ENCODE assay signal across 8 mouse cellular contexts in genomic region chr17:62883476-62884128, GRCm38 (mm10). TPM values are rescaled to one million over a fixed set of nuclear protein-coding genes. Genes with fewer than 3 reads are reported as not detected.
A peak's percentile ranks its signal among the peaks of the same experiment; 100 is the strongest.
DNase-seq lines count a peak whose midpoint lies in the region; ATAC-seq lines count a peak whose summit lies in the region.

No protein-coding gene starts in this region.

- ATAC-seq in kidney, embryonic 15.5 days (replicated peaks; ENCODE audit: low FRiP score), result no peak
- no peak for ATAC-seq in liver, embryonic 15.5 days (ENCODE audit: insufficient read depth)
- ATAC-seq in megakaryocyte progenitor cell, adult 5-6 weeks (replicated peaks; ENCODE audit: poor library complexity), result no peak

- H3K4me2 ChIP-seq in kidney, embryonic 15.5 days, result peak overlapping the region; percentile 97
- H3K4me2 ChIP-seq in liver, embryonic 15.5 days, result peak overlapping the region; percentile 74

- no peaks in the 10 kb centered on the region for H3K27me3 ChIP-seq in heart, embryonic 10.5 days (ENCODE audit: insufficient read depth, poor library complexity, severe bottlenecking)
- no peaks in the 10 kb centered on the region for H3K27me3 ChIP-seq in kidney, embryonic 15.5 days
- peaks cover 79% of the 10 kb centered on the region for H3K27me3 ChIP-seq in liver, embryonic 15.5 days

- WGBS in heart, embryonic 10.5 days, result under 1% methylated on average over 34 of the region's 34 CpGs
- WGBS in kidney, embryonic 15.5 days, result under 1% methylated on average over 34 of the region's 34 CpGs
- under 1% methylated on average over 34 of the region's 34 CpGs for WGBS in liver, embryonic 15.5 days (ENCODE audit: insufficient replicate concordance)

- H3K4me3 ChIP-seq in heart, embryonic 10.5 days, result peak overlapping the region; percentile 81
- H3K4me3 ChIP-seq in kidney, embryonic 15.5 days (replicated peaks), result peak overlapping the region; percentile 78
- peak overlapping the region; percentile 59 for H3K4me3 ChIP-seq in liver, embryonic 15.5 days (replicated peaks)

- H3K9ac ChIP-seq in kidney, embryonic 15.5 days, result peak overlapping the region; percentile 53
- no peak overlapping the region for H3K9ac ChIP-seq in liver, embryonic 15.5 days

- no peaks in the 10 kb centered on the region; the same call in 1 of the 2 replicates for H3K4me1 ChIP-seq in heart, embryonic 10.5 days
- H3K4me1 ChIP-seq in kidney, embryonic 15.5 days, result peaks cover 12% of the 10 kb centered on the region
- peaks cover 7% of the 10 kb centered on the region; the same call in 1 of the 2 replicates for H3K4me1 ChIP-seq in liver, embryonic 15.5 days (replicated peaks)

- peak; percentile 6 to 29 for DNase-seq in spleen, adult 18-20 months
- DNase-seq in spleen, postnatal 36 days (ENCODE audit: low spot score in 2 of 2), result no peak
- DNase-seq in embryo, embryonic 10 days (ENCODE audit: low spot score), result peak; percentile 58
- peak; percentile 77 for DNase-seq in heart, embryonic 10.5 days (ENCODE audit: low spot score)
- peak; percentile 36 for DNase-seq in ovary, postnatal 36 days (ENCODE audit: low spot score)

- peak overlapping the region; percentile 94 for H3K27ac ChIP-seq in heart, embryonic 10.5 days
- peak overlapping the region; percentile 70 for H3K27ac ChIP-seq in kidney, embryonic 15.5 days
- H3K27ac ChIP-seq in liver, embryonic 15.5 days (replicated peaks), result no peak overlapping the region

- H3K36me3 ChIP-seq in heart, embryonic 10.5 days, result no peaks in the 10 kb centered on the region
- H3K36me3 ChIP-seq in kidney, embryonic 15.5 days, result no peaks in the 10 kb centered on the region
- no peaks in the 10 kb centered on the region for H3K36me3 ChIP-seq in liver, embryonic 15.5 days (replicated peaks)

- H3K9me3 ChIP-seq in heart, embryonic 10.5 days, result no peaks in the 10 kb centered on the region
- H3K9me3 ChIP-seq in kidney, embryonic 15.5 days (replicated peaks), result no peaks in the 10 kb centered on the region
- no peaks in the 10 kb centered on the region for H3K9me3 ChIP-seq in liver, embryonic 15.5 days (replicated peaks)

RNA-seq across cellular contexts. Expression of gene Efna5, which starts 2.5 kb away (rescaled TPM):
- polyA plus RNA-seq in heart, embryonic 10.5 days (2016; fragmentation: Nextera tagmentation; extraction: Ambion mirVana), result 19.1 and 32.2 TPM in 2 replicates
- polyA plus RNA-seq in kidney, embryonic 15.5 days (2015; fragmentation: Nextera tagmentation; extraction: Ambion mirVana), result 29.9 and 33.7 TPM in 2 replicates
- polyA plus RNA-seq in liver, embryonic 15.5 days (2015; fragmentation: Nextera tagmentation; extraction: Ambion mirVana), result 1.5 and 1.6 TPM in 2 replicates
- not detected in 2 replicates for total RNA-seq in megakaryocyte progenitor cell, adult 5-6 weeks (2015)
- not detected in 2 replicates for total RNA-seq in megakaryocyte progenitor cell, adult 5-6 weeks (2017)

Comparison
In these comparisons a context has a peak if more than half of its experiments do, and no peak if none do; other contexts are left out.
1. DNase-seq: peak in spleen, adult 18-20 months (2 of 2), embryo, embryonic 10 days (single experiment), heart, embryonic 10.5 days (single experiment) and ovary, postnatal 36 days (single experiment); none in spleen, postnatal 36 days (0 of 2).
2. Peak in every context shown above with its lines, with median percentiles within 50 percentile points of each other: H3K4me3 ChIP-seq.